Comparison of ENCODE assay signal across 20 mouse cellular contexts in the genomic region with DNA sequence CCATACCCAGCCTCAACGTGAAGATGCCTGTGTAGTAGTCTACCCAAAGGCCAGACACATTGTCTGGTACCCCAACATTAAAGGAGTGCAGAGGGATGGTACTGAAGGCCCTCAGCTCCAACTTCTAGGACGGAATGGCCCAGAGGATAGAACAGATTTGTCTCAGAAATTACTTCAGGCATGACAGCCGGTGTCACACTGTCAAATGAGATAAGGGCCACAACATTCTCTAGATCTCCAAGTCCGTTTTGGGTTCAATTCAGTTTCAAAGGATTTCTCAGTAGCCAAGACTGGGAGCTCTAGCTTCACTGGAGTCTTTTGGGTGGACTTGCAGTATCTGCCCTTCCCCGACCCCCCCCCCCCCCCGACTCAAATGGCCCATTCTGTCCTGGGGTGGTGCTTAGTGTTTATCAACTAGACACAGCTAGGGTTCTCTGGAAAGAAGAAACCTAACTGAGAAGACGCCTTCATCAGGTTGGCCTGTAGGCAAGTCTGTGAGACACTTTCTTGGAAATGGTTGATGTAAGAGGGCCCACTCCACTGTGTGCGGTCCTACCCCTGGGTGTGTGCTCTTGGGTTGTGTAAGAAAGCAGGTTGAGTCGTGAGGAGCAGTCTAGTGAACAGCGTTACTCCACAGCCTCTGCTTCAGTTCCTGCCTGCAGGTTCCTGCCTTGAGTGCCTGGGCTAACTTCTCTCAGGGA. TPM values are rescaled to one million over a fixed set of nuclear protein-coding genes. Genes with fewer than 3 reads are reported as not detected.
"Had no signal": no experiment of that assay in that cellular context is flagged by ENCODE, and none has a peak within 500 bp of the region (broad histone marks: within the 10 kb centered on the region; RNA-seq: fewer than 3 reads in every experiment).

No protein-coding gene starts in this region.

- ATAC-seq: inflammation-experienced regulatory T-cells, adult 6 months; intestine, postnatal 0 days; lung, postnatal 0 days; midbrain, embryonic 15.5 days had no signal

- H3K4me3 ChIP-seq: limb, embryonic 13.5 days; midbrain, embryonic 15.5 days; neural tube, embryonic 12.5 days; stomach, embryonic 15.5 days had no signal

- H3K36me3 ChIP-seq: limb, embryonic 13.5 days; midbrain, embryonic 15.5 days; neural tube, embryonic 12.5 days; stomach, embryonic 15.5 days had no signal

- H3K9ac ChIP-seq: limb, embryonic 13.5 days; midbrain, embryonic 15.5 days; neural tube, embryonic 12.5 days; stomach, embryonic 15.5 days had no signal

- H3K27ac ChIP-seq: kidney, postnatal 0 days; limb, embryonic 13.5 days; midbrain, embryonic 15.5 days; neural tube, embryonic 12.5 days; stomach, embryonic 15.5 days had no signal

- DNase-seq: kidney, adult 9 months; kidney, postnatal 36 days; layer of hippocampus, adult 9-11 months; layer of hippocampus, postnatal 36 days; lung, adult 2 months; lung, postnatal 36 days; retina, postnatal 1 day; thymus, adult 2 months; thymus, postnatal 25 days had no signal

- H3K4me1 ChIP-seq: midbrain, embryonic 15.5 days had no signal

- H3K4me2 ChIP-seq: limb, embryonic 13.5 days; midbrain, embryonic 11.5 days; midbrain, embryonic 15.5 days; neural tube, embryonic 12.5 days; stomach, embryonic 15.5 days had no signal

- H3K9me3 ChIP-seq: limb, embryonic 13.5 days; midbrain, embryonic 15.5 days; neural tube, embryonic 12.5 days; stomach, embryonic 15.5 days had no signal

- H3K27me3 ChIP-seq: limb, embryonic 13.5 days; midbrain, embryonic 15.5 days; neural tube, embryonic 12.5 days; stomach, embryonic 15.5 days had no signal

RNA-seq across cellular contexts. Expression of a gene that starts 59.4 kb away (rescaled TPM):
- total RNA-seq: monocyte, adult 5-6 weeks; neutrophil, adult 5-6 weeks had no signal
